Mouse (Mus musculus) MEL (cell line): ENCODE data around the gene Efna3.

Experiments
- EP300 ChIP-seq, 2 experiments: IDR thresholded peaks; 2 replicates each; pipeline ENCODE4 v1.6.1; 2011; ENCODE audit warnings: improper control_type of control experiment in 2 of 2, low read length in 2 of 2, low read depth in 1 of 2, mild to moderate bottlenecking in 1 of 2
- TAL1 ChIP-seq: IDR thresholded peaks from 2 replicates; pipeline ENCODE4 v1.6.1; 2012; ENCODE audit warnings: mild to moderate bottlenecking, inconsistent platforms, low read length, moderate library complexity, mixed read lengths
- TCF12 ChIP-seq: IDR thresholded peaks from 2 replicates; pipeline ENCODE4 v1.6.1; 2014; ENCODE audit warnings: low read depth, mild to moderate bottlenecking, inconsistent platforms, low read length, improper control_type of control experiment, moderate library complexity
- USF2 ChIP-seq, 2 experiments: IDR thresholded peaks; 2 replicates each; pipeline ENCODE4 v1.6.1; 2011 to 2012; ENCODE audit warnings: improper control_type of control experiment in 2 of 2, low read length in 2 of 2, borderline replicate concordance in 1 of 2, inconsistent platforms in 1 of 2, low read depth in 1 of 2, mild to moderate bottlenecking in 1 of 2; ENCODE audit not compliant: insufficient read depth in 1 of 2

DNA sequence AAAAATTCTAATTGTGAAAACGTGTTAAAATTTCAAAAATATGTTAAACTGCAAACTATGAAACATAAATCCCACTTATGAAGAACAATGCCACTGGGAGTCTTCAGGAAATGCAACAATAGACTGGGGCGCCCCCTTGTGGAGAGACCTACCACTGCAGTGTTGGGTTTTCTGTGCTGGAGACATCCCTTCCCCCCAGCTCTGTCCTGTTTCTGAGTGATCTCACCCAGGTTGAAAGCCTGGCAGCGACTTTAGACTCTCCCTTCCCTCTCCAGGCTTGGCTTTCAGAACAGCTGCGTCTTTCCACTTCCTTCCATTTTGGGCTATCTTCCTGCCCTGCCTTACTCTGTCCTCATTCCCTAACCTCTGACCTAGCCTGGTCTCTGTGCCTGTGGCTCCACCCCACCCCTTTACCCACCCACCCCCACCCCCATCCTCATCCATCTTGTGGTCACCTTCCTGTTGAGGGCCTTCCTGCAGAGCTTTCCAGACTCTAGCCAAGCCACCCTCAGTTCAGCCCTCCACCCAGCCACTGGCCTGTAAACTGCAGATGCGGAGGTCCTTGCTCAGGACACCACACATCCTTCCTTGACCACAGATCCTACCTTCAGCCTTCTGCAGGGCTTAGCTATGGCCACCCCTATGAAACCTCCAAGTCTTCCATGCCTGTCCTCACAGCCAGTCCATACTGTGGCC, 32.2 kb upstream of the Efna3 start:
- TF ChIP-seq EP300 (IDR thresholded peaks at IDR 0.05; ENCODE audit: low read depth in 1 of 2, low read length in 2 of 2) (no peak), USF2 (IDR thresholded peaks at IDR 0.05; ENCODE audit: borderline replicate concordance in 1 of 2, insufficient read depth in 1 of 2, low read depth in 1 of 2, low read length in 2 of 2) (no peak), TCF12 (no peak), TAL1 (no peak)
